In the genomic region with DNA sequence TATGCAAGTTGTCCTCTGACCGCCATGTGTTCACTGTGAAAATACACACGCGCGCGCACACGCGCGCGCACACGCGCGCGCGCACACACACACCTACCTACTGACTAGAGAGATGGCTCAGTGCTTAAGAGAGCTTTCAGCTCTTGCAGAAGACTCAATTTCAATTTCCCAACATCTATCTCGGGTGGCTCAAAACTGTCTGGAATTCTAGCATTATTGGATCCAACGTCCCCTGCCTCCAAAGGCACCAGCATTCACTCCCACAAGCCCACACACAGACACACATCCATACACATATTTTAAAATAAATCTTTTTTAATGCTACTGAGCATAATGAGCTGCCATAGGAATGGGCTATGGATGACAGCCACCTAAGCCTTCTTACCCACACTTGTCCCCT, we compare ENCODE assay signal across 29 mouse cellular contexts.
"Had no signal": no experiment of that assay in that cellular context is flagged by ENCODE, and none has a peak within 500 bp of the region (broad histone marks: within the 10 kb centered on the region; RNA-seq: fewer than 3 reads in every experiment).

No protein-coding gene starts in this region.

- H3K9me3 ChIP-seq: limb, embryonic 12.5 days; limb, embryonic 13.5 days; limb, embryonic 15.5 days; liver, embryonic 12.5 days; liver, embryonic 13.5 days; liver, embryonic 15.5 days; lung, embryonic 15.5 days; megakaryocyte, embryonic 14.5 days; midbrain, embryonic 10.5 days; midbrain, embryonic 12.5 days; midbrain, embryonic 13.5 days; midbrain, embryonic 15.5 days; neural tube, embryonic 12.5 days had no signal

- ATAC-seq: liver, embryonic 12.5 days; liver, postnatal 0 days; lung, postnatal 0 days; midbrain, embryonic 13.5 days; midbrain, embryonic 15.5 days; midbrain, embryonic 16.5 days had no signal

- H3K27me3 ChIP-seq: limb, embryonic 12.5 days; limb, embryonic 13.5 days; limb, embryonic 15.5 days; liver, embryonic 13.5 days; liver, embryonic 15.5 days; lung, embryonic 15.5 days; midbrain, embryonic 12.5 days; midbrain, embryonic 13.5 days; midbrain, embryonic 15.5 days; neural tube, embryonic 12.5 days had no signal

- H3K27ac ChIP-seq: limb, embryonic 12.5 days; limb, embryonic 13.5 days; limb, embryonic 15.5 days; liver, embryonic 12.5 days; liver, embryonic 13.5 days; liver, embryonic 14.5 days; liver, embryonic 15.5 days; lung, embryonic 15.5 days; macrophage; midbrain, embryonic 10.5 days; midbrain, embryonic 12.5 days; midbrain, embryonic 13.5 days; midbrain, embryonic 15.5 days; neural tube, embryonic 12.5 days had no signal

- H3K4me1 ChIP-seq: limb, embryonic 12.5 days; limb, embryonic 13.5 days; limb, embryonic 15.5 days; midbrain, embryonic 12.5 days; midbrain, embryonic 13.5 days; neural tube, embryonic 12.5 days had no signal

- DNase-seq: left cerebral cortex, postnatal 4 days; liver; liver, embryonic 13.5 days; liver, postnatal 0 days; lung, adult 18-20 months; lung, adult 2 months; lung, embryonic 14.5 days; lung, postnatal 10 days; lung, postnatal 14 days; lung, postnatal 36 days; lung, postnatal 4 days; midbrain, embryonic 14.5 days had no signal

- H3K4me3 ChIP-seq: limb, embryonic 12.5 days; limb, embryonic 13.5 days; limb, embryonic 15.5 days; liver, embryonic 12.5 days; liver, embryonic 13.5 days; liver, embryonic 15.5 days; lung, embryonic 15.5 days; megakaryocyte, embryonic 14.5 days; midbrain, embryonic 10.5 days; midbrain, embryonic 12.5 days; midbrain, embryonic 13.5 days; midbrain, embryonic 15.5 days; myocyte; neural tube, embryonic 12.5 days had no signal
